Mouse (Mus musculus) heart, embryonic 11.5 days (tissue): ENCODE results near the gene Lmo7. TPM values are rescaled to one million over a fixed set of nuclear protein-coding genes. Genes with fewer than 3 reads are reported as not detected.
A peak's percentile ranks its signal among the peaks of the same experiment; 100 is the strongest.

Experiments
- ATAC-seq: fragments of 200-750 bp; cut with Nextera tagmentation; replicated peaks from 2 replicates; pipeline ENCODE4 v1.8.0; 2017; ENCODE audit warnings: moderate library complexity; ENCODE audit not compliant: insufficient number of reproducible peaks, low FRiP score, low TSS enrichment
- H3K27ac ChIP-seq: fragments of 300-500 bp; sonication (generic); 2 replicates; pipeline ENCODE4 v1.5.1; 2014; ENCODE audit warnings: mild to moderate bottlenecking, low read depth, low read length
- H3K27me3 ChIP-seq: fragments of 300-500 bp; sonication (generic); 2 replicates; pipeline ENCODE4 v1.6.1; 2014; ENCODE audit warnings: mild to moderate bottlenecking, low read length, mixed read lengths; ENCODE audit not compliant: control insufficient read depth, insufficient read depth
- H3K36me3 ChIP-seq: fragments of 300-500 bp; sonication (generic); 2 replicates; pipeline ENCODE4 v1.6.1; 2014; ENCODE audit warnings: mild to moderate bottlenecking, low read length, moderate library complexity, mixed read lengths; ENCODE audit not compliant: control insufficient read depth, insufficient read depth
- H3K4me1 ChIP-seq: fragments of 300-500 bp; sonication (generic); 2 replicates; pipeline ENCODE4 v1.6.1; 2014; ENCODE audit warnings: low read length; ENCODE audit not compliant: control insufficient read depth, insufficient read depth
- H3K4me2 ChIP-seq: fragments of 300-500 bp; sonication (generic); 2 replicates; pipeline ENCODE4 v1.6.1; 2014; ENCODE audit warnings: mild to moderate bottlenecking, moderate library complexity
- H3K4me3 ChIP-seq: fragments of 300-500 bp; sonication (generic); 2 replicates; pipeline ENCODE4 v1.5.1; 2014; ENCODE audit warnings: low read depth, low read length
- H3K9ac ChIP-seq: fragments of 300-500 bp; sonication (generic); 2 replicates; pipeline ENCODE4 v1.6.1; 2014; ENCODE audit warnings: mild to moderate bottlenecking, low read depth, low read length, moderate library complexity
- H3K9me3 ChIP-seq: fragments of 300-500 bp; sonication (generic); replicated peaks from 2 replicates; pipeline ENCODE4 v1.6.1; 2016; ENCODE audit warnings: low read length; ENCODE audit not compliant: control insufficient read depth
- WGBS: fragments of 180-500 bp; shearing (Covaris S2); extraction: QIAGEN DNeasy Blood & Tissue Kit; methylation state at CpG from one replicate; pipeline ENCODE4 v1.1.7; 2014; ENCODE audit not compliant: insufficient replicate concordance; 5-methylcytosine and 5-hydroxymethylcytosine counted together
- polyA plus RNA-seq: library from polyadenylated mRNA; unstranded; fragments of >200 nt; fragmentation: Nextera tagmentation; extraction: Ambion mirVana; gene quantifications from 2 replicates; pipeline ENCODE4 v1.2.1, GENCODE M21; 2014

The Lmo7 gene
- polyA plus RNA-seq, 1 experiment from 2014 or later = 126 TPM

- ATAC-seq = no peak
- H3K27me3 ChIP-seq = no peaks in the 10 kb centered on the region
- no peak overlapping the region for H3K4me2 ChIP-seq
- no peak overlapping the region for H3K4me3 ChIP-seq
- no peaks in the 10 kb centered on the region for H3K9me3 ChIP-seq
- H3K9ac ChIP-seq = no peak overlapping the region
- peaks cover 5% of the 10 kb centered on the region for H3K4me1 ChIP-seq
- 69% methylated on average over 4 of the region's 4 CpGs for WGBS
- H3K27ac ChIP-seq = no peak overlapping the region
- H3K36me3 ChIP-seq = no peaks in the 10 kb centered on the region
Measured at GRCm38 (mm10) chr14:101804562-101805327, 75.0 kb downstream of the Lmo7 start.

GRCm38 (mm10) chr14:101805328-101805697, 75.6 kb downstream of the Lmo7 start:
- 69% methylated on average over 7 of the region's 7 CpGs for WGBS
- Histone ChIP-seq H3K36me3 (no peaks in the 10 kb centered on the region), H3K4me3 (no peak overlapping the region), H3K9me3 (no peaks in the 10 kb centered on the region), H3K27ac (no peak overlapping the region), H3K27me3 (no peaks in the 10 kb centered on the region), H3K4me1 (peaks cover 5% of the 10 kb centered on the region), H3K9ac (no peak overlapping the region), H3K4me2 (no peak overlapping the region)
- no peak for ATAC-seq

GRCm38 (mm10) chr14:101806058-101806457, 76.3 kb downstream of the Lmo7 start:
- Histone ChIP-seq H3K36me3 (no peaks in the 10 kb centered on the region), H3K9ac (no peak overlapping the region), H3K4me3 (no peak overlapping the region), H3K4me1 (peaks cover 5% of the 10 kb centered on the region), H3K27ac (no peak overlapping the region), H3K9me3 (no peaks in the 10 kb centered on the region), H3K4me2 (no peak overlapping the region), H3K27me3 (no peaks in the 10 kb centered on the region)
- WGBS = 71% methylated on average over 5 of the region's 5 CpGs
- ATAC-seq = no peak

- Histone ChIP-seq H3K9me3 (no peaks in the 10 kb centered on the region), H3K4me3 (no peak overlapping the region), H3K27me3 (no peaks in the 10 kb centered on the region), H3K4me1 (peaks cover 3% of the 10 kb centered on the region), H3K9ac (no peak overlapping the region), H3K4me2 (no peak overlapping the region), H3K27ac (no peak overlapping the region), H3K36me3 (no peaks in the 10 kb centered on the region)
- no peak for ATAC-seq
- 85% methylated on average over 4 of the region's 4 CpGs for WGBS
Measured at GRCm38 (mm10) chr14:101806607-101807006, 76.8 kb downstream of the Lmo7 start.

GRCm38 (mm10) chr14:101816450-101816849, 86.7 kb downstream of the Lmo7 start:
- no peak for ATAC-seq
- H3K4me1 ChIP-seq = peaks cover 7% of the 10 kb centered on the region; the same call in 1 of the 2 replicates
- no peak overlapping the region for H3K4me3 ChIP-seq
- no peaks in the 10 kb centered on the region for H3K9me3 ChIP-seq
- no peak overlapping the region for H3K27ac ChIP-seq
- no peaks in the 10 kb centered on the region for H3K27me3 ChIP-seq
- WGBS = 47% methylated on average over 5 of the region's 5 CpGs
- no peak overlapping the region for H3K9ac ChIP-seq
- H3K36me3 ChIP-seq = no peaks in the 10 kb centered on the region
- H3K4me2 ChIP-seq = no peak overlapping the region

GRCm38 (mm10) chr14:101822390-101822789, 92.6 kb downstream of the Lmo7 start:
- ATAC-seq = no peak
- H3K4me1 ChIP-seq = no peaks in the 10 kb centered on the region
- no peak overlapping the region for H3K4me2 ChIP-seq
- H3K9ac ChIP-seq = no peak overlapping the region
- no peaks in the 10 kb centered on the region for H3K9me3 ChIP-seq
- WGBS = 89% methylated on average over 6 of the region's 6 CpGs
- no peak overlapping the region for H3K4me3 ChIP-seq
- H3K27me3 ChIP-seq = no peaks in the 10 kb centered on the region
- H3K36me3 ChIP-seq = no peaks in the 10 kb centered on the region
- H3K27ac ChIP-seq = no peak overlapping the region

- Histone ChIP-seq H3K4me3 (peak overlapping the region; percentile 21; the same call in 1 of the 2 replicates), H3K4me2 (no peak overlapping the region)
Measured at GRCm38 (mm10) chr14:101822871-101823270, 93.1 kb downstream of the Lmo7 start.

GRCm38 (mm10) chr14:101829676-101830075, 99.9 kb downstream of the Lmo7 start:
- H3K4me1 ChIP-seq = 0 out of 2 replicates have a peak, but pooled peaks cover 6% of the 10 kb centered on the region
- no peaks in the 10 kb centered on the region for H3K27me3 ChIP-seq
- no peak overlapping the region for H3K4me3 ChIP-seq
- no peaks in the 10 kb centered on the region for H3K9me3 ChIP-seq
- no peaks in the 10 kb centered on the region for H3K36me3 ChIP-seq
- H3K4me2 ChIP-seq = no peak overlapping the region
- WGBS = 81% methylated on average over 5 of the region's 5 CpGs
- no peak overlapping the region for H3K27ac ChIP-seq
- no peak for ATAC-seq
- no peak overlapping the region for H3K9ac ChIP-seq

More at GRCm38 (mm10) chr14:101822871-101823270, 93.1 kb downstream of the Lmo7 start:
- Histone ChIP-seq H3K27ac (no peak overlapping the region), H3K9ac (no peak overlapping the region), H3K27me3 (no peaks in the 10 kb centered on the region), H3K9me3 (no peaks in the 10 kb centered on the region), H3K4me1 (no peaks in the 10 kb centered on the region), H3K36me3 (no peaks in the 10 kb centered on the region)
- 44% methylated on average over 4 of the region's 4 CpGs for WGBS
- 0 out of 2 replicates have a peak, but pooled peaks have one; percentile 31 for ATAC-seq

- Histone ChIP-seq H3K36me3 (no peaks in the 10 kb centered on the region), H3K9me3 (no peaks in the 10 kb centered on the region), H3K4me2 (no peak overlapping the region), H3K27me3 (no peaks in the 10 kb centered on the region), H3K4me1 (0 out of 2 replicates have a peak, but pooled peaks cover 6% of the 10 kb centered on the region), H3K27ac (no peak overlapping the region), H3K4me3 (no peak overlapping the region), H3K9ac (no peak overlapping the region)
- ATAC-seq = no peak
- WGBS = 53% methylated on average over 6 of the region's 6 CpGs
Measured at GRCm38 (mm10) chr14:101830116-101830515, 100.4 kb downstream of the Lmo7 start.
